Mouse (Mus musculus) embryonic stem cell, embryonic (primary cell): ENCODE data around the gene Zfp593.

ENCODE experiments used
- CTCF ChIA-PET, 4 experiments: fragments of 300-600 bp in 2 of 4; fragments of 350-600 bp in 2 of 4; sonication (Branson Sonifier 250); formaldehyde crosslinking; loops; one replicate each; lab custom pipeline; 2022; ENCODE audit warnings: inconsistent platforms in 2 of 4; lab: Charles Lee
- POLR2A ChIA-PET, 4 experiments: fragments of 300-600 bp in 2 of 4; fragments of 350-600 bp in 2 of 4; sonication (Branson Sonifier 250); formaldehyde crosslinking; loops; one replicate each; lab custom pipeline; 2022; ENCODE audit warnings: antibody characterized with exemption in 4 of 4, inconsistent platforms in 1 of 4; lab: Charles Lee

Zfp593 gene

DNA sequence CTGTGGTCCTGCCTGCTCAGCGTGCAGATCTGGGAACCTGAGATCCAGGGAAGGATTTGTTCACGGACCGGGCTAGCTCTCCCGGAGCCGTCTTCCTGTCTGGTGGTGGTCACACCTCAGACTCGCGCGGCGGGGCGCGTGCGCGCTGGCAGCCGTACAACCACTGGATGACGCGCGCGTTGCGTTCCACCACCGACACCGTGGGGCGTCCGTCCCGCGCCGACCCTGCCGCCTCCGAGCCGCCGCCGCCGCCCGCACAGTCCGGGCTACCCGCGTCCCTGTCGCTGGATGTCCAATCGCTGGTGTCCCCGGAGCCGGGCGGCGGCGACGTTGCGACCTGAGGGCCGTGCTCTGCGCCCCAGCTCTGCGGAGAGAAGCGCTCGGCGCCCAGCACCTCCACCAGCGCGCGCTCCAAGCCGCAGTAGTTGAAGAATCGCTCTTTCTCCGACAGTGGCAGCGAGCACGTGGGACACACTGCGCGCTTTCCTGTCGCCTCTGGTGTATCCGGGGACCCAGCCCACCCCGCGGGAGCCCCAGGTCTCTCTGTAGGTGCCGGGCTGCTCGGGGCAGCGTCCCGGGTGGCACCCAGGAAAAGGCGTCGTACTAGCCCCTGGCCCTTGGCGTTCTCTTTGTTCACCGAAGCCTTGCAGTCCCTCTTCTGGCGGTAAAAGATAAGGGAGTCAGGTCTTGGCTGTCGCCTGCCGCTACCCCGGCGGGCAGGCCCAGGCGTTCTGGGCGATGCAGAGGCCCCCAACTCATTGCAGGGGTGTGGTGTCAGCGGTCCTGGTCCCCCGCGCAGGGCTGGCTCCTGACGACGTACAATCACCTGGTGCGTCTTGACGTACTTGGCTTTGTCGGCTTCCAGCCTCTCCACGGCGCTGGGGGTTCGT, 6.1 kb upstream of the Zfp593 start:
- CTCF ChIA-PET = interaction anchor here (0.6 to 3.8 kb wide), 16 partner anchors 11 to 413 kb away, joined by 3 to 18 read pairs (median 4); partner anchors contain the start of genes Pafah2 (in 2 of the 4), Cep85 (in 1 of the 4) and Pdik1l (in 1 of the 4)

DNA sequence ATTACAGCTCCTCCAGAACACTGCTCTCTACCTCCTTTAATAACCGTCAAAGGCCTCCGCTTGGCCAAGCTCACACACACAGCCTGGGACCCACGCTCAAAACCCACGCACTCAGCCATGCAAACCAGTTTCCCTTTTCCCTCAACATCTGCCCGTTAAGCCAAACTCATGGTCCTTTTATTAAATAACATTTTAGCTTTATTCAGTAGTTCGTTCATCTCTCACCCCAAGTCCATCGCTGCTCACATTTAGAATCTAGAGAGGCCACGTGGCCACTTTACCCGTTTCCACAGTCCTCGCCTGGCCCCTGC, 5.5 kb upstream of the Zfp593 start:
- CTCF ChIA-PET = interaction anchor here (0.5 to 3.8 kb wide), 18 partner anchors 12 to 451 kb away, joined by 3 to 18 read pairs (median 6); partner anchors contain the start of genes Cep85 (in 2 of the 4), Pafah2 (in 1 of the 4), Pdik1l (in 1 of the 4) and Slc30a2 (in 1 of the 4)
- POLR2A ChIA-PET = interaction anchor here (0.6 to 2.4 kb wide), 23 partner anchors 9 to 1611 kb away, joined by 3 to 14 read pairs (median 4); partner anchors contain the start of genes Cep85 (in 2 of the 4), Cnksr1 (in 1 of the 4), Pafah2 (in 1 of the 4) and Pdik1l (in 1 of the 4)

More for the DNA sequence above, 6.1 kb upstream of the Zfp593 start:
- POLR2A ChIA-PET = interaction anchor here (0.6 to 6.3 kb wide), 20 partner anchors 12 to 1610 kb away, joined by 3 to 43 read pairs (median 4); partner anchors contain the start of genes Cep85 (in 1 of the 4), Cnksr1 (in 1 of the 4), Pdik1l (in 1 of the 4) and Trim63 (in 1 of the 4)

DNA sequence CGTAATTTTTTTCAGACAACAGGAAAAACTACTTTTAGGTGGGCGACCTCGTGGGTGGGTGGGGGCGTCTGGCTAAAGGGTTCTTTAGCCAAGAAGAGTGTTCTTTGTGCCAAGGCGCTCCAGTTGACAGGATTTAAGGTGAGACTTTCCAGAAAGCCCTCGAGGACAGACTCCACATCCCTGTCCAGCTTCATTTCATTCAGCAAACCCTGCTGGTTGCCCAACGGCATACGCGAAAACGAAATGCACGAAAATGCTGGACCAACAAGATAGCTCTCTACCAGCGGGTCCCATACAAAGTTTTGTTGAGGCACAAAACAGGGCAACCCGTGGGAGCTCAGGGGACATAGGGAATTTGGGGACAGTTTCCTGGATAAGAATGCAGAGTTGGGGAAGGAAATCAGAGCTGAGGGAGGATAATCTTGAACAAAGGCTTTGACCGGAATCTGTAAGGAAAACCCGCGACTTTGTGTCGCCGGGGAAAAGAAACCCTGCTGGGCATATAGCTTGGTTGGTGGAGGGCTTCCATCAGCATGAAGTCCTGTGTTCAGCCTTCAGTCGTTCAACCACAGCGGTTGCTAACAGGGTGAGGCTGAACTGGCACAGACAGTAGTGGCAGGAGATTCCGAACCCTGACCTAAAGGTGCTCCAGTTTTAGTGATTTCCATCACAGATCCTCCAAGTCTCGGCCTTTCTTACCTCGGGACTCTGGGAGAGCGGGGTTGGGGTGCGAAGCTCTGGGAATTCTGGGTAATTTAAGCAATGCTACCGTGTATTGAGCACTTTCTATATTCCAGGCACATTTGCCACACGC, 4.9 kb upstream of the Zfp593 start:
- POLR2A ChIA-PET = interaction anchor here in 3 of 4 experiments (0.7 to 2.4 kb wide), 27 partner anchors 9 to 195 kb away, joined by 3 to 14 read pairs (median 3); partner anchors contain the start of genes Cep85 (in 2 of the 3), Cnksr1 (in 1 of the 3), Pafah2 (in 1 of the 3) and Pdik1l (in 1 of the 3)

DNA sequence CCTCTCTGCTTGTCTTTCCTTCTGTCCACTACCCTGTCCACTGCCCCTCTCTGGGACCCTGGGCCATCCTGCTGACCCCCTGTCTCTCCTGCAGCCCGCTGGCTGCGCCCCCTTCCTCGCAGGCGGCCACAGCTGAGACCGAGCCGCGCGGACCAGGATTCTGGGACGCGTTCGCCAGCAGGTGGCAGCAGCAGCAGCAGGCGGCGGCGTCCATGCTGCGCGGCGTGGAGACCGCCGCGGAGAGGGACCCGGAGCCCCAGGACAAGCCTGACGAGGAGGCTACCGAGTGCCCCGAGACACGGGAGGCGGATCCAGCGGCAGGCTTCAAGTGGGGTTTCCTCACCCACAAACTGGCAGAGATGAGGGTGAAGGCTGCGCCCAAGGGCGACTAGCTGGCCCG, 4.3 kb upstream of the Zfp593 start:
- POLR2A ChIA-PET = interaction anchor here in 2 of 4 experiments (0.6 to 2.4 kb wide), 17 partner anchors 8 to 196 kb away, joined by 3 to 14 read pairs (median 4); partner anchors contain the start of genes Cep85 (in 1 of the 2), Cnksr1 (in 1 of the 2) and Pdik1l (in 1 of the 2)
- CTCF ChIA-PET = interaction anchor here (0.5 to 3.8 kb wide), 40 partner anchors 10 to 764 kb away, joined by 3 to 18 read pairs (median 4); partner anchors contain the start of genes Cep85 (in 2 of the 4), Pafah2 (in 1 of the 4), Pdik1l (in 1 of the 4) and Slc30a2 (in 1 of the 4)

More for the DNA sequence above, 4.9 kb upstream of the Zfp593 start:
- CTCF ChIA-PET = interaction anchor here (0.5 to 3.8 kb wide), 40 partner anchors 10 to 763 kb away, joined by 3 to 18 read pairs (median 4); partner anchors contain the start of genes Cep85 (in 2 of the 4), Pafah2 (in 1 of the 4), Pdik1l (in 1 of the 4) and Slc30a2 (in 1 of the 4)

DNA sequence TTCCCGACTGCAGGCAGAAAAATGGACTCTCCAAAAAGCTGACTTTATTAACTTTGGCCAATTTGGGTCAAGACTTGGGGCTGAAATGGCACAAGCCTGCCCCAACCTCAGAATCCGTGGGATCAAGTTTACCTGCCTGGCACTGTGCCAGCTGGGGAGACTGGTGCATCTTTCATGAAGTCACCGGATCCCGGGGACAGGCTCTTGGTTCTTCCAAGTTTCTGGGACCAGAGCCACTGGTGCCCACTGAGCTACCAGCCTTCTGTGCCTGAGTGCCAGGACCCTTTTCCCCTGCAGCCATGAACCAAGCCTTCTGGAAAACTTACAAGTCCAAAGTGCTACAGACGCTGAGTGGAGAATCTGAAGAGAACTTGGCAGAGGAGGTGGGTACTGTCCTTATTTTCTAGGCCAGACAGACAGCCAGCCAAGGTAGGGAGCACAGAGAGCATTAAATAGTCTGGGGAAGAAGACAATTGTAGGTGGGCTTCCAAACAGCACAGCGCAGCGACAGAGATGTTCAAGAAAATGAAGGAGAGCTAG, 1.4 kb upstream of the Zfp593 start, which contains the start of gene Gm30191:
TSS of gene Gm30191 (plus strand) at position 217 of the 540 bp plus-strand sequence.
- POLR2A ChIA-PET = interaction anchor here in 3 of 4 experiments (0.6 to 2.9 kb wide), 5 partner anchors 21 to 81 kb away, joined by 3 to 6 read pairs (median 4); partner anchors contain the start of gene Cep85 (in 2 of the 3)
- CTCF ChIA-PET = interaction anchor here in 2 of 4 experiments (0.7 to 1.5 kb wide), 5 partner anchors 9 to 146 kb away, joined by 3 to 4 read pairs (median 4); partner anchors contain the start of gene Cep85 (in 1 of the 2)

DNA sequence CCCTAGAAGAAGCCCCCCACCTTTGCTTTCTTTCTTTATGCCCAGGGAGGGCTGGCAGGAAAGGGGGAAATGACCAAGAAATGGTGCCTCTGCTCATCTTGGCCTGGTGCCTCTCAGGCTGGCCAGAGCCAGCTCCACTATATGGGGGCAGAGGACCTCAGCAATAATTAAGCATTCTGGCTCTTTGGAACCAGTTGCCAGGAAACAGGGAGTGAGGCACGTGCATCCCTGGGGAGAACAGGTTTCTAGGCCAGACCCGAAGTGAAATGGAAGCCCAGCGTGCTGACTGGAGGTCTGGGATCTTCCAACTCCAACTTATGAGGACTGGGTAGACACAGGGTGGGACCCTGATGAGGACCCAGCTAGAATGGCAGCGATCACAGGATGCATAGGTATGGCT, 864 bp upstream of the Zfp593 start:
- ChIA-PET CTCF (interaction anchor here in 2 of 4 experiments (0.9 to 1.9 kb wide), 4 partner anchors 10 to 147 kb away, joined by 3 to 9 read pairs (median 4); partner anchors contain the start of gene Cep85 (in 1 of the 2)), POLR2A (interaction anchor here in 2 of 4 experiments (0.6 to 2.9 kb wide), 5 partner anchors 22 to 80 kb away, joined by 3 to 6 read pairs (median 4); partner anchors contain the start of gene Cep85 (in 2 of the 2))

DNA sequence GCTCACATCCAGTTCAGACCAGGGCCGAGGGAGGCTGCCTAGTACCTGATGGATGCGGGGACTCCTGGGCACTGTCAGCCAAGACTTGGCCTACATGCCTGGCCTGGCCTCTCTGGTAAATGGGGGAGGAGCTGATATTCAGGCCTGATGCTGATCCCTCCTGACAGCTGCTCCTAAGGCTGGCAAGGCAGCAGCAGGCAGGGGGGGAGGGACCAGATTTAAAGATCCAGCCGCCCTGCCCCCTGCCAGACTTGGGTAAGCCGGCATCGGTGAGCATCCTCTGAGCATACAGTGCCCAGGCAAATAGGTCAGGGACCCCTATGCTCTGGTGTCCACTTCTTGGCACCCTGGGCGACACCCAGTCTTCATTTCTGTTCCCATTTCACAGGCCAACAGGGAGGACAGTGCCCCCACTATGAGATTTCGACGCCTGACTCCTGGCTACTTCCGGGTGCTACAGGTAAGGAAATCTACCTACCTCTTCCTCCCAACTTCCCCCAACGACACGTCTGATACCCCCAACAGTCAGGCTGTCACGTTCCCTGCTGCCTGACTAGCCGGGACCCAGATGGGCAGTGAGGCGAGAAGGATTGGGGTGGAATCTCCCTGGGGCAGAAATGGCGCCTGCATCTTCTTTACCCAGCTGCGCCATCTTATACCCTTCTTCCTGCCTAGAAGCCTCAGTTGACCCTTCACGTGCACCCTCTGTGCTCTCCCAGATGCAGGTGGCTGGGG, 1.7 kb downstream of the Zfp593 start, which contains the start of gene E130218I03Rik:
TSS of gene E130218I03Rik (plus strand) at position 147 of the 735 bp plus-strand sequence.
- POLR2A ChIA-PET = interaction anchor here in 2 of 4 experiments (1.3 to 2.9 kb wide), 7 partner anchors 10 to 186 kb away, joined by 3 to 6 read pairs (median 5); partner anchors contain the start of genes Catsper4 (in 1 of the 2) and Cep85 (in 1 of the 2)

DNA sequence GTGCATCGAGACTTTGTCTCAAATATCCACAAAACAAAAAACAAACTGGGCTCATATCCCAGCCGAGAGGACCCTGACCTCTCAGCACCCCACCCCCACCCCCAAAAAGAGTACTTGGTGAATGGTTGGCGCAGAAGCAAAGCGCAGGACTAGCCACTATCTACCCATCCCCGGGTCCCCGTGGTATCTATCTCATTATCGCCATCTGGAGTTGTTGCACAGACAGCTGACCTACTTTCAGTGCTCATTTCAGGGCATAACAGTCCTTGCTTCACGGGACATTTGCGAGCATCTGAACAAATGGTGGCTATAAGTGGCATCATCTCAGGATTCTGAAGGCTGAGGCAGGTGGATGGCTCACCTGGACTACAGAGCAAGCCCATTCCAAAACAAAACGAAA, 6.7 kb downstream of the Zfp593 start:
- CTCF ChIA-PET = interaction anchor here in 2 of 4 experiments (0.6 to 1.4 kb wide), 4 partner anchors 24 to 170 kb away, joined by 3 to 10 read pairs (median 4); partner anchors contain the start of gene Pdik1l (in 1 of the 2)
- POLR2A ChIA-PET = interaction anchor here in 2 of 4 experiments (0.6 to 2.4 kb wide), 7 partner anchors 11 to 154 kb away, joined by 3 to 8 read pairs (median 3); partner anchors contain the start of gene Grrp1 (in 1 of the 2)

More for the DNA sequence above, 1.7 kb downstream of the Zfp593 start, which contains the start of gene E130218I03Rik:
- CTCF ChIA-PET = interaction anchor here in 1 of 4 experiments (0.9 kb wide), 1 partner anchor 50 kb away, joined by 3 read pairs; no protein-coding TSS in a partner anchor

DNA sequence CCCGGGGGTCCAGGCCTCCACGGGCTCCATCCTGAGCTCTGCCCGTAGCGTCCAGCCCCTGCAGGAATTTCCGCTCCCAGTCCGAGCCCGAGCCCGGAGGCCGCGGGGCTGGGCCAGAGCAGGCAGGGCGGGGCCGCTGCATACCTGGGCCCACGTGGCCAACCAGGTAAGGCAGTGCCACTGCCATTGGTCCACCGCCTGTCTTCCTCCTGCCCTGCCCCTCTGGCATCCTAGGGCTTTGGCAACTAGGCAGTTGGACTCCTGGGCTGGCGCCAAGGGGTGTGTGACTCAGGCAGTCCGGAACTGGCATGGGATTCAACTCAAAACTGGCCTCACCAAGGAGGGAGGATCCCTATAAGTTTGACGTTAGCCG, 7.1 kb downstream of the Zfp593 start, which contains the start of gene Cnksr1:
TSS of gene Cnksr1 (minus strand) at position 121 of the 373 bp plus-strand sequence.
- ChIA-PET POLR2A (interaction anchor here in 1 of 4 experiments (1.0 to 2.4 kb wide), 4 partner anchors 11 to 30 kb away, joined by 3 to 8 read pairs (median 3); partner anchors contain the start of genes Catsper4 and Grrp1), CTCF (interaction anchor here in 3 of 4 experiments (0.6 to 1.4 kb wide), 3 partner anchors 25 to 51 kb away, joined by 3 to 4 read pairs (median 4); partner anchors contain the start of gene Cep85 (in 1 of the 3))

DNA sequence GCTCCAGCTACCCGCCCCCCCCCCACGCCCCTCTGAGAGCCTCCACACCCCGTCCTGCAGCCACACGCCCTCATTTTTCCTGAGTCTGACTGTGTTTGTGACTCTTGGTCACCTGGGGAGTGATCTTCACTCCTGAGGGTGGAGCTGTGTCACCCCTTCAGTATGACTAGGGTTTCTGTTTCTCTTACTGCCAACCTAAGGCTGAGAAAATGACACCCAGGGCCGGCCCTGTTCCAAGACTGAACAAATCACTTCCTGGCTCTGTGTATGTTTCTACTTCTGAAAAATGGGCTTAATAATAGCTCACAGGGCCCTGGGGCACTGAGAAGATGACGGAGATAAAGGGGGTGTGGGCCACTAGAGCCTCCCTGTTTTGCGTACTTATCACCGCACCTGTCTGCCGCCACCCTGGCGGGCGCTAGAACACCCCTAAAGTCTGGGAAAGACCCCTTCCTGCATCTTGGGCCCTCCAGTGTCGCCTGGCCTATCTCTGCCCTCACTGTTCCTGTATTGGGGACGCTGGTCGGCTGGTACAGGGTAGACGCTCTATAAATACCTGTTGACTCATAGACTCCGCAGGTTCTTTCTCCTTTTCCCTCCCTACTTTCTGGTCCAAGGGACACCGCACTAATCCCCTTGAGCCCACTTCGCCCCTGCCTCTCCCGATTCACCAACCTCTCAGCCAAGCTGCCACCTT, 7.7 kb downstream of the Zfp593 start:
- POLR2A ChIA-PET = interaction anchor here in 3 of 4 experiments (0.6 to 2.4 kb wide), 5 partner anchors 10 to 202 kb away, joined by 3 to 8 read pairs (median 3); partner anchors contain the start of gene Catsper4 (in 1 of the 3)
- CTCF ChIA-PET = interaction anchor here in 2 of 4 experiments (0.6 to 1.4 kb wide), 3 partner anchors 25 to 1356 kb away, joined by 3 to 4 read pairs (median 3); partner anchors contain the start of gene Cep85 (in 1 of the 2)

DNA sequence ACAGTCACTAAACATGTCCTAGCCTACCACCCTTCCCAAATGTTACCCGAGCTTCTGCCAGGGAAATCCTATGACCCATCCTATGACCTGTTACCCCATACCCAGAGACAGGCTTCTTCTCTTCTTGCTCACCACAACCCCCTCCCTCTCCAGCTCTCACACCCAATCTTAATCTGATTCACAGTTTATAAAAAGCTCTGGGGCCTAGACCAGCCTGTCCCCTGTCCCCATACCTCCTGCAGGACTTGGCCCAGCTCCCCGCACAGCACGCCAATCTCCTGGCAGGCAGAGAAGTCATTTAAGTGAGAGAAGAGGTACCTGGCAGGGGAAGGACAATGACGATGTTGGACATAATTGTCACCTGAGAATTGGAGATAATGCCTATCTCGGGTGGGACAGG, 10.5 kb downstream of the Zfp593 start:
- ChIA-PET CTCF (no interaction called here), POLR2A (interaction anchor here in 1 of 4 experiments (0.7 to 2.0 kb wide), 5 partner anchors 16 to 1013 kb away, joined by 3 to 5 read pairs (median 3); no protein-coding TSS in a partner anchor)

DNA sequence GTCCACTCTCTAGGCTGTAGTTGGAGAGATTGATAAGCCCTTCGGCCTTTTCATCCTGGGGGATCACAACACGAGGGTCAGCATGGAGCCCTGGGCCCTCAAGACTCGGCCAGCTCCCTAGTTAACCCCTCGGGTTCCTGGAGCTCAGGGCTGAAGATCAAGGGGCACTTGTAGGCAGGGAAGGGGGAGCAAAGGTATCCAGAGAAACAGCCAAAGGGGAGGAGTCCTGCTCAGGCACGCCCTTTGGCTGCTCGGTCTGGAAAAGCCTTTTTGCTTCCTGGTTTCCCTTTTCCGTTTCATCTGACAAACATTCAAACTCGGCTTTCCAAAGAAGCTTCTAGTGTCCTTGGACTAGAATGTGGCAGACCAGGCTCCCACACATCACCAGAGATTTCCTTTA, 15.0 kb downstream of the Zfp593 start:
- POLR2A ChIA-PET = interaction anchor here in 1 of 4 experiments (0.8 to 1.6 kb wide), 4 partner anchors 9 to 43 kb away, joined by 3 to 6 read pairs (median 4); partner anchors contain the start of genes Cep85 and Zfp593
- CTCF ChIA-PET = interaction anchor here in 2 of 4 experiments (0.6 to 1.1 kb wide), 4 partner anchors 9 to 540 kb away, joined by 3 to 7 read pairs (median 6); partner anchors contain the start of gene Cep85 (in 1 of the 2)

DNA sequence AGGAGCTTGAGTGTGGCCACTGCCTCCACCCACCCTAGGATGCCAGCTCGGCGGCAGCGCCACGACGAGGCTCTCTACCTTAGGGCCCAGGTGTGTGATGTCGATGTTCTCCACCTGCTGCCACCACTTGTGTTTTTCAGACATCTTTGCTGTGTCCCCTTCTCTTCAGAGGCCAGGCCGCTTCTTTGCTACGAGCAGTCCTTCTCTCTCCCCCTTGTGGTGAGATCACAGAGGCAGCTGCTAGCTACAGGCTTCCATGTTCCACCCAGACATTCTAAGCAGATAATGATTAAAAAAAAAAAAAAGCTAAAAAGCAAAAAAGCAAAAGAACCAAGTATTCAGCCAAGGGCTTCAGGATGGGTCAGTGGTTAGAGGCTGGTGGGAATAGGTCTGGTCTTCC, 18.2 kb downstream of the Zfp593 start, which contains the start of gene Catsper4:
TSS of gene Catsper4 (minus strand) at position 190 of the 400 bp plus-strand sequence.
- CTCF ChIA-PET = interaction anchor here (0.6 to 1.6 kb wide), 4 partner anchors 18 to 569 kb away, joined by 3 to 4 read pairs (median 3); partner anchors contain the start of gene Pdik1l (in 1 of the 4)
- POLR2A ChIA-PET = interaction anchor here in 2 of 4 experiments (0.5 to 1.8 kb wide), 6 partner anchors 10 to 1190 kb away, joined by 3 to 5 read pairs (median 4); partner anchors contain the start of genes Cep85 (in 1 of the 2) and Zfp593 (in 1 of the 2)
